Mouse (Mus musculus): ENCODE measurements around the gene Nfib. TPM values are rescaled to one million over a fixed set of nuclear protein-coding genes. Genes with fewer than 3 reads are reported as not detected.
A peak's percentile ranks its signal among the peaks of the same experiment; 100 is the strongest.

Gene Nfib
- polyA plus RNA-seq, 1 experiment from 2014 or later = 263 TPM

DNA sequence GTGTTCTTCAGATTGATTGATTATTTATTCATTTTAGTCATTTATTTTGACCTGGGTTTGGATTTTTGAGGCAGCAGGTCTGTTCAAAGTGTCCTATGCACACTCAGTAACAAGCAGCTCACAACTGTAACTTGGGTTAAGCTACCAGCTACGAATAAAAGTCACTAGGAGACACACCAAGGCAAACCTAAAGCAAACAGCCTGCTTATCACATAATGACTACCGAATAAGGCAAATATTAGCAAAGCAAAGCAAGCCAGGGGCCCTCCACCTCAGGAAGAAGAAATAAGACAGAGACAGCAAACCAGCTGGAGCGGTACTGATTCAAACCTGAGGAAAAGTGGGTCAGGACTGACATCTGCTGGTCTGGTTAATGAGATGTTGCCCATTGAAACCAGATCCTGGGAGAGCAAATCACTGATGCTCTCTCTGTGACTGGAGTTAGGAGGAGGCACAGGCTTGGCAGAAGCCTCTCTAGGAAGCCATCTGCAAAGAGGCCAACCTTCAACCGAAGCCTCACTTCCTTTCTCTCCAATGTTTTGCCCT is 116.1 kb downstream of the Nfib start:
- Histone ChIP-seq H3K4me2 (ENCODE audit: low read length) (peak overlapping the region; percentile 34), H3K9ac (replicated peaks; ENCODE audit: low read depth, low read length) (peak overlapping the region; percentile 29; the same call in 1 of the 2 replicates), H3K4me3 (replicated peaks; ENCODE audit: low read length) (no peak overlapping the region), H3K9me3 (ENCODE audit: control insufficient read depth, low read length) (no peaks in the 10 kb centered on the region), H3K36me3 (ENCODE audit: control insufficient read depth, insufficient read depth) (no peaks in the 10 kb centered on the region), H3K27ac (ENCODE audit: low read length) (peak overlapping the region; percentile 80), H3K4me1 (replicated peaks; ENCODE audit: control insufficient read depth, insufficient read depth, low read length) (peaks cover 24% of the 10 kb centered on the region), H3K27me3 (replicated peaks; ENCODE audit: control insufficient read depth, insufficient read depth, low read length) (no peaks in the 10 kb centered on the region)
- 25% methylated on average over 4 of the region's 4 CpGs for WGBS
- ATAC-seq = peak; percentile 67

DNA sequence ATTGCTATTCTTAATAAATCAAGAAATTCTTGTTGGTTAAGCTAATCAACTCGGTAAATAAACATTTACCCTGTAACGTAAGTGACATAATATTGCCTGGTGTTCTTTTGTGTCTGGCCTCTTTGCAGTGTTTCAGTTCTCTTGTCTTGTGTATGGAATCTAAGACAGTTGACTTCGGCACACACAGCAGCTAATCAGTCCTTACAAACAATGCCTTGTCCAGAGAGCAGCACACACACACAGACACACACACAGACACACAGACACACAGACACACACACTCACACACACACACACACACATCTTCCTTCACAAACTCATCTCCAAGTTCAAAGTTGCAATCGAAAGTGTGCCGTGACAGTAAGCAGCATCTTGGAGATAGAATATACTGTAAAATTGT is 116.8 kb downstream of the Nfib start:
- 43% methylated on average over 5 of the region's 5 CpGs for WGBS
- Histone ChIP-seq H3K9ac (replicated peaks; ENCODE audit: low read depth, low read length) (peak overlapping the region; percentile 32; the same call in 1 of the 2 replicates), H3K9me3 (ENCODE audit: control insufficient read depth, low read length) (no peaks in the 10 kb centered on the region), H3K4me2 (ENCODE audit: low read length) (peak overlapping the region; percentile 29), H3K4me1 (replicated peaks; ENCODE audit: control insufficient read depth, insufficient read depth, low read length) (peaks cover 25% of the 10 kb centered on the region), H3K36me3 (ENCODE audit: control insufficient read depth, insufficient read depth) (no peaks in the 10 kb centered on the region), H3K4me3 (replicated peaks; ENCODE audit: low read length) (no peak overlapping the region), H3K27ac (ENCODE audit: low read length) (peak overlapping the region; percentile 75), H3K27me3 (replicated peaks; ENCODE audit: control insufficient read depth, insufficient read depth, low read length) (no peaks in the 10 kb centered on the region)
- ATAC-seq = no peak

DNA sequence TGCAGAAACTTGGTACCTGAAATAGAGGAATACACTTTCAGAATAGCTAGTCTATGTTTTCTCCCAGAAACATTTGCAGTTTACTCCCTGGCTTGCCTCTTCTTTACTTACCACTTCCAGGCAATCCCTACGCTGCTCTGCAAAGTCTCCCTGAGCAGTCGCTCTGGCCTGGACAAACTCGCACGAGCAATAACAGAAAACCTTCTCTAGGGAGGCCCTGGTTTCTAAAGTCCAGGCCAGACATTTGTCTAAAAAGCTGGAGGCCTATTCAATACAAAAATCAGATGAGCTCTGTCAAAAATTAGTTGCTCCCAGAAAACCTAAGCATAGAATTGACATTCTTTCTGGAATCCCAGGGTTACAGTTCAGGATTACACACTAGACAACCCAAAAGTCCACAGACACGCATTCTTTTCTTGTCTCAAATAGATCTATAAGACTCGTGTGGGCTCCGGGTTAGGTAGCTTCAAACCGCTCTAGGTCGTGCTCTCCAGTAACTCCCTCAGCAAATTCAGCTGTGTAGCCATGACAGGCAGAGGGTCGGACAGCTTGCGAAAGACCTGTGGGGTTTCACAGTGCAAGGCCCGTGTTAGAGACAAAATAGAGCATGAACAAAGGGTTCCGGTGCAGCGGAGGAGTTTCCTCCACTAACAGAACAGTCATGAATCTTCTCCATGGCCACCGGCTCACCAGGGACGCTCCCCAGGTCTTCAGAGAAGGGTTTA is 118.2 kb downstream of the Nfib start:
- no peaks in the 10 kb centered on the region for H3K36me3 ChIP-seq (ENCODE audit: control insufficient read depth, insufficient read depth)
- no peaks in the 10 kb centered on the region for H3K27me3 ChIP-seq (replicated peaks; ENCODE audit: control insufficient read depth, insufficient read depth, low read length)
- H3K9me3 ChIP-seq (ENCODE audit: control insufficient read depth, low read length) = no peaks in the 10 kb centered on the region
- H3K4me2 ChIP-seq (ENCODE audit: low read length) = peak overlapping the region; percentile 26
- H3K4me3 ChIP-seq (replicated peaks; ENCODE audit: low read length) = no peak overlapping the region
- H3K4me1 ChIP-seq (replicated peaks; ENCODE audit: control insufficient read depth, insufficient read depth, low read length) = peaks cover 18% of the 10 kb centered on the region
- H3K9ac ChIP-seq (replicated peaks; ENCODE audit: low read depth, low read length) = peak overlapping the region; percentile 53
- WGBS = 61% methylated on average over 16 of the region's 16 CpGs
- no peak for ATAC-seq
- H3K27ac ChIP-seq (ENCODE audit: low read length) = peak overlapping the region; percentile 77

DNA sequence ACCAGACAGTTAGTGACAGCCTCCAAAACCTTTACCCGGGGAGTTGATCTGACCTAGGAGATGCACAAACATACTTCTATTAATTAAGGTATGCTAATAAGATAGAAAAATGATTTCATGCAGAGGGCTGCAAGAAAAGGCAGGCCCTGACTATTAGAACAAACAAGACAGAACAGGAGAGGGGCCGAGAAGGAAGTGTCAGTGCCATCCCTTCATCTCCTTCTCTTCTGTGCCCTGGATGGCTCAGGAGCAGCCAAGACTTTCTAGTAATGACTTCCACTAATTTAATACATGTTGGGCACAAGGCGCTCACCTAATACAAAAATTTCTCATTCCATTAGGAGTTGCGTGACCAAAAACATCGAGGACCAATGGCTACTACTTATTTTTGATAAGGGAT is 118.9 kb downstream of the Nfib start:
- peak overlapping the region; percentile 22; the same call in 1 of the 2 replicates for H3K9ac ChIP-seq (replicated peaks; ENCODE audit: low read depth, low read length)
- no peak overlapping the region for H3K4me3 ChIP-seq (replicated peaks; ENCODE audit: low read length)
- peaks cover 14% of the 10 kb centered on the region for H3K4me1 ChIP-seq (replicated peaks; ENCODE audit: control insufficient read depth, insufficient read depth, low read length)
- no peaks in the 10 kb centered on the region for H3K36me3 ChIP-seq (ENCODE audit: control insufficient read depth, insufficient read depth)
- WGBS = 76% methylated on average over 5 of the region's 5 CpGs
- no peaks in the 10 kb centered on the region for H3K27me3 ChIP-seq (replicated peaks; ENCODE audit: control insufficient read depth, insufficient read depth, low read length)
- peak overlapping the region; percentile 28; the same call in 1 of the 2 replicates for H3K27ac ChIP-seq (ENCODE audit: low read length)
- H3K9me3 ChIP-seq (ENCODE audit: control insufficient read depth, low read length) = no peaks in the 10 kb centered on the region
- H3K4me2 ChIP-seq (ENCODE audit: low read length) = peak overlapping the region; percentile 21; the same call in 1 of the 2 replicates
- no peak for ATAC-seq

DNA sequence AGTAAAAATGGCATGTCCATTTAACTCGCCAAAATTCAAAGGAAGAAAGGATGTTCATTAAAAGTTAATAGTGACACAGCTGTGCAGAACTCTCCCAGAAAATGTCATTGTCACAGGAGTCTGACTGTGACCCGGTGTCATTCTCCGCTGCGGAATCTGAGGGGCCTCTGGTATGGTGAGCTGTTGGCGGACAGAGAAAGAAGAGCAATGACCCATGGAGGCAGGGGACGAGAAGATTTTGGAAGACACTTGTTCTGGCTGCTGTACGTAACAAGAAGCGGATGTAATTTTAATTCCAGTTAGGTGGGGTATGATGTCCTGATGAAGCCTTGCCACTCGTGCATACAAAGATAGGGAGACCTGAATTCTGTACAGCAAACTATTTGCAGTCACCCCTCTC is 120.0 kb downstream of the Nfib start:
- no peak overlapping the region for H3K9ac ChIP-seq (replicated peaks; ENCODE audit: low read depth, low read length)
- H3K9me3 ChIP-seq (ENCODE audit: control insufficient read depth, low read length) = no peaks in the 10 kb centered on the region
- ATAC-seq = no peak
- no peak overlapping the region for H3K4me3 ChIP-seq (replicated peaks; ENCODE audit: low read length)
- H3K27ac ChIP-seq (ENCODE audit: low read length) = peak overlapping the region; percentile 57
- no peak overlapping the region; the same call in 1 of the 2 replicates for H3K4me2 ChIP-seq (ENCODE audit: low read length)
- no peaks in the 10 kb centered on the region for H3K27me3 ChIP-seq (replicated peaks; ENCODE audit: control insufficient read depth, insufficient read depth, low read length)
- H3K4me1 ChIP-seq (replicated peaks; ENCODE audit: control insufficient read depth, insufficient read depth, low read length) = peaks cover 10% of the 10 kb centered on the region
- H3K36me3 ChIP-seq (ENCODE audit: control insufficient read depth, insufficient read depth) = no peaks in the 10 kb centered on the region
- 57% methylated on average over 9 of the region's 9 CpGs for WGBS

DNA sequence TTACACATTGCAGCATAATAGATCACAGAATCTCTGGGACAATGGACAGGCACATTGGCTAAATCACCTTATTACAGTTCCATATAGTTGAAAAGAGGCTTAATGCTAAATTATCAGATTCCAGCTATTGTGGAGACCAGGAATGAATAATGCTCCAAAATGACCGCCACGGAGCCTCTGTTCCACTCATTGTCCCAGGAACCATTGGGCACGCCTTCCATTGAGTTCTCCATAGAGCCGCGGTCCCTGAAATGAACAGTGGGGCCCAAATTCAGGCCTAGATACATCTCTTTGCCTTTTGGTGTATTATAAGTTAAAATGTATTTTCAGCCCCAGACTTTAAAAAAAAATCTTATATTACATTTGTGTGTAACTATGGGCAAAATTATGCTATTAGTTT is 120.5 kb downstream of the Nfib start:
- peak overlapping the region; percentile 60 for H3K27ac ChIP-seq (ENCODE audit: low read length)
- 29% methylated on average over 5 of the region's 5 CpGs for WGBS
- H3K36me3 ChIP-seq (ENCODE audit: control insufficient read depth, insufficient read depth) = no peaks in the 10 kb centered on the region
- no peak for ATAC-seq
- no peak overlapping the region; the same call in 1 of the 2 replicates for H3K4me2 ChIP-seq (ENCODE audit: low read length)
- H3K4me1 ChIP-seq (replicated peaks; ENCODE audit: control insufficient read depth, insufficient read depth, low read length) = peaks cover 10% of the 10 kb centered on the region
- no peaks in the 10 kb centered on the region for H3K27me3 ChIP-seq (replicated peaks; ENCODE audit: control insufficient read depth, insufficient read depth, low read length)
- no peak overlapping the region for H3K9ac ChIP-seq (replicated peaks; ENCODE audit: low read depth, low read length)
- H3K9me3 ChIP-seq (ENCODE audit: control insufficient read depth, low read length) = no peaks in the 10 kb centered on the region
- H3K4me3 ChIP-seq (replicated peaks; ENCODE audit: low read length) = no peak overlapping the region

- peak overlapping the region; percentile 61 for H3K27ac ChIP-seq (ENCODE audit: low read length)
- peak; percentile 80 for ATAC-seq
- 12% methylated on average over 4 of the region's 4 CpGs for WGBS
- H3K4me2 ChIP-seq (ENCODE audit: low read length) = peak overlapping the region; percentile 17; the same call in 1 of the 2 replicates
- H3K4me3 ChIP-seq (replicated peaks; ENCODE audit: low read length) = no peak overlapping the region
- H3K9ac ChIP-seq (replicated peaks; ENCODE audit: low read depth, low read length) = no peak overlapping the region
- H3K36me3 ChIP-seq (ENCODE audit: control insufficient read depth, insufficient read depth) = no peaks in the 10 kb centered on the region
- no peaks in the 10 kb centered on the region for H3K9me3 ChIP-seq (ENCODE audit: control insufficient read depth, low read length)
- peaks cover 8% of the 10 kb centered on the region for H3K4me1 ChIP-seq (replicated peaks; ENCODE audit: control insufficient read depth, insufficient read depth, low read length)
- no peaks in the 10 kb centered on the region for H3K27me3 ChIP-seq (replicated peaks; ENCODE audit: control insufficient read depth, insufficient read depth, low read length)
These were observed 121.0 kb downstream of the Nfib start for GRCm38 (mm10) chr4:82584548-82584947.

DNA sequence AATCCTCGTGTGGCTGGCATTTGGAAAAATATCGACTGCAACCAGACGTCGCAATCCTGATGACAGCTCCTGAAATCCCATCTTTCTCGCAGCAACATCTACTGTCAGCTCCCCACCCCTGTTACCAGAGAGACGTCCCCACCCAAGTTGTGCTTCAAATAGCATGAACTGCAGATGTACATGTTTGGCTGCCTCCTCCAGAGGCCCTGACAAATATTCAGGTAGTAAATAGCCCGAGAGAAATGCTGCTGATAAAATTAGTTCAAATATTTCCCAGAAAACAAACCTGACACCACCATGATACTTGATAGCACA is 132.3 kb downstream of the Nfib start:
- Histone ChIP-seq H3K27ac (ENCODE audit: low read length) (peak overlapping the region; percentile 85), H3K27me3 (replicated peaks; ENCODE audit: control insufficient read depth, insufficient read depth, low read length) (no peaks in the 10 kb centered on the region), H3K4me2 (ENCODE audit: low read length) (peak overlapping the region; percentile 43), H3K4me1 (replicated peaks; ENCODE audit: control insufficient read depth, insufficient read depth, low read length) (peaks cover 15% of the 10 kb centered on the region), H3K9ac (replicated peaks; ENCODE audit: low read depth, low read length) (no peak overlapping the region), H3K36me3 (ENCODE audit: control insufficient read depth, insufficient read depth) (no peaks in the 10 kb centered on the region), H3K9me3 (ENCODE audit: control insufficient read depth, low read length) (no peaks in the 10 kb centered on the region), H3K4me3 (replicated peaks; ENCODE audit: low read length) (no peak overlapping the region)
- 42% methylated on average over 7 of the region's 7 CpGs for WGBS
- no peak; the same call in 1 of the 2 replicates for ATAC-seq

GRCm38 (mm10) chr4:82572410-82573290 is 132.9 kb downstream of the Nfib start:
- Histone ChIP-seq H3K36me3 (ENCODE audit: control insufficient read depth, insufficient read depth) (no peaks in the 10 kb centered on the region), H3K4me3 (replicated peaks; ENCODE audit: low read length) (no peak overlapping the region), H3K4me2 (ENCODE audit: low read length) (peak overlapping the region; percentile 43), H3K27ac (ENCODE audit: low read length) (peak overlapping the region; percentile 85), H3K4me1 (replicated peaks; ENCODE audit: control insufficient read depth, insufficient read depth, low read length) (peaks cover 15% of the 10 kb centered on the region), H3K9me3 (ENCODE audit: control insufficient read depth, low read length) (no peaks in the 10 kb centered on the region), H3K9ac (replicated peaks; ENCODE audit: low read depth, low read length) (0 out of 2 replicates have a peak overlapping the region, but pooled peaks have one; percentile 4), H3K27me3 (replicated peaks; ENCODE audit: control insufficient read depth, insufficient read depth, low read length) (no peaks in the 10 kb centered on the region)
- 19% methylated on average over 13 of the region's 13 CpGs for WGBS
- ATAC-seq = peak; percentile 86

Measured in forebrain, embryonic 16.5 days (tissue).